Mouse (Mus musculus): ENCODE measurements around the gene Itgb2l. TPM values are rescaled to one million over a fixed set of nuclear protein-coding genes. Genes with fewer than 3 reads are reported as not detected.

Itgb2l gene
- polyA plus RNA-seq, 1 experiment from 2014 or later: 0.10 TPM

DNA sequence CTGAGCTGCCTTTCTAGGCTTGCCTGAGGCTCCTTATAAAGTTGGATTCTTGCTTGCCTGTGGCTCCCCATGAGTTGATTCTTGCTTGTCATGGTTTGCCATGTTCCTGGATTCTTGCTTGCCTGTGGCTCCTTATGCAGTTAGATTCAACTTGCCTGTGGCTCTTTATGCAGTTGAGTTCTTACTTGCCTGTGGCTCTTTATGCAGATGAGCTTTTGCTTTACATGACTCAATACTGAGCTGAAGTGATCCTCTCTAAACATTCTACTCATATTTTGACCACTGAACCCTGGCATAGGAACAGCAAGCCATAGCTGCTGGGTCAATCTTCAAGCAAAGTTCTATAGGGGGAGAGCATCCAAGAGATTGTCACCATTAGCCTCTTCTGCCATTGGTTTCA, 58.7 kb downstream of the Itgb2l start:
- Histone ChIP-seq H3K36me3 (no peaks in the 10 kb centered on the region), H3K27ac (no peak overlapping the region), H3K4me3 (no peak overlapping the region), H3K4me2 (replicated peaks) (no peak overlapping the region), H3K4me1 (no peaks in the 10 kb centered on the region), H3K9me3 (no peaks in the 10 kb centered on the region), H3K9ac (no peak overlapping the region), H3K27me3 (no peaks in the 10 kb centered on the region)
- no peak for ATAC-seq (ENCODE audit: insufficient number of reproducible peaks, insufficient read depth, low FRiP score, low TSS enrichment)

DNA sequence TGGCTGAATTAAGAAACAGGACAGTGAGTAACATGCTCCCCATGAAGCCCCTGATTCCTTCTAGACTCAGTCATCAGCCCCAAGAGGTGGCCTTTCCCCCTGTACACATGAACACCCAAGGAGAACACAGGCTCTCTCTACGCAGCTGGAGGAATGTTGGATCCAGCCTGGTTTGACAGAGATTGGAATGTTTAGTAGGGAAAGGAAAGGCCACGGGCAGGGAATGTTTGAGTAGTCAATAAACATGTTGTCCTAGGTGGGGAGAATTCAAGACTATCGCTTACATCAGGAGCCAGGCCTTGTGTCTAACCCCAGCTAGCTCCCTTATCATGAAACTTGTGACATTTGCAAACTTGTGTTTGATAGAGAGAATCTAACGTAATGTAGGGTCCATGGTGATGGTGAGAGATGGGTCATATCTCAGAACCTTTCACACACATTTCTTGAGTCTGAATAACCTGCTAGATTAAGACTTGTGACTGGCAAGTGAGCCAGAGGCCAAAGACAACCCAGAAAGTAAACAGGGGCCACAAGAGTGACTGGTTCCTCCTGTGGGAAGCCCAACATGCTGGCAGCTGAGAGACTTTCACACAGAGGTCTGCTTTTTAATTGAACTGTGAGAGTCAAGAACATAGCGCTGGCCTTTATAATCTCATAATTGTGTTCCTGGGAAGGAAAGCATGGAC, 60.8 kb downstream of the Itgb2l start:
- no peak overlapping the region for H3K4me2 ChIP-seq (replicated peaks)
- no peaks in the 10 kb centered on the region for H3K36me3 ChIP-seq
- no peak overlapping the region for H3K27ac ChIP-seq
- no peaks in the 10 kb centered on the region for H3K4me1 ChIP-seq
- H3K9ac ChIP-seq: no peak overlapping the region
- H3K9me3 ChIP-seq: no peaks in the 10 kb centered on the region
- H3K4me3 ChIP-seq: no peak overlapping the region
- no peaks in the 10 kb centered on the region for H3K27me3 ChIP-seq
- 84% methylated on average over 5 of the region's 5 CpGs for WGBS
- no peak for ATAC-seq (ENCODE audit: insufficient number of reproducible peaks, insufficient read depth, low FRiP score, low TSS enrichment)

DNA sequence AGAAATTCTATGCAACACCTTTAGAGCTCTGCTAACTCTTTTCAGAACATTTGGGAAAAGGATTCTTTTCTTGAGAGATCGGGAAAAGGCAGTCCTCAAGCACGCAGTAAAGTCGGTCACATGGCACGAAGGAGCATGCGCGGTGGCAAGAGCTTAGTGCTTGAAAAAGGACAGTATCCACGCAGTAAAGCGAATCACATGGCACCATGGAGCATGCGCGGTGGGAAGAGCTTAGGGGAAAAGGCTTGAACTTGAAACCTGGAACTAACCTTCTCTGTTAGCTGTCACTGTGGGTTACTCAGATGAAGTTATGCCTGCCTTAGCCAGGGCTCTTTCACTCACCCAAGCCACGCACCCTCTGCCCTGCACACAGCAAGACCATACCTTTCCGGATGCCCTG, 62.0 kb downstream of the Itgb2l start:
- 86% methylated on average over 12 of the region's 12 CpGs for WGBS
- Histone ChIP-seq H3K4me2 (replicated peaks) (no peak overlapping the region), H3K4me1 (no peaks in the 10 kb centered on the region), H3K27me3 (no peaks in the 10 kb centered on the region), H3K27ac (no peak overlapping the region), H3K4me3 (no peak overlapping the region), H3K36me3 (no peaks in the 10 kb centered on the region), H3K9ac (no peak overlapping the region), H3K9me3 (no peaks in the 10 kb centered on the region)
- no peak for ATAC-seq (ENCODE audit: insufficient number of reproducible peaks, insufficient read depth, low FRiP score, low TSS enrichment)

DNA sequence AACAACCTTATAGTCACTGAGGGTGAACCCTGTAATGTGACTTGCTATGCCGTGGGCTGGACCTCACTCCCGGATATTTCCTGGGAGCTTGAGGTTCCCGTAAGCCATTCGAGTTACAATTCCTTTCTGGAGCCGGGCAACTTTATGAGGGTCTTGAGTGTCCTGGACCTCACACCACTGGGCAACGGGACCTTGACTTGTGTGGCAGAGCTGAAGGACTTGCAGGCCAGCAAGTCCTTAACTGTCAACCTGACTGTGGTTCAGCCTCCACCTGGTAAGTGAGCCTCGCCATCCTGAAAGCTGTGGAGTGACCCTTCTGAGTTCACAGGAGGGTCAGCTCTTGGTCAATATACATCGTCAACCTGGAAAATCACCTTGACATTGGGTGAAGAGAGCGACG, 65.3 kb downstream of the Itgb2l start:
- H3K4me2 ChIP-seq (replicated peaks): no peak overlapping the region
- no peak overlapping the region for H3K27ac ChIP-seq
- no peaks in the 10 kb centered on the region for H3K36me3 ChIP-seq
- no peaks in the 10 kb centered on the region for H3K27me3 ChIP-seq
- H3K9me3 ChIP-seq: no peaks in the 10 kb centered on the region
- ATAC-seq (ENCODE audit: insufficient number of reproducible peaks, insufficient read depth, low FRiP score, low TSS enrichment): no peak
- H3K4me1 ChIP-seq: no peaks in the 10 kb centered on the region
- no peak overlapping the region for H3K9ac ChIP-seq
- WGBS: 91% methylated on average over 10 of the region's 10 CpGs
- no peak overlapping the region for H3K4me3 ChIP-seq

DNA sequence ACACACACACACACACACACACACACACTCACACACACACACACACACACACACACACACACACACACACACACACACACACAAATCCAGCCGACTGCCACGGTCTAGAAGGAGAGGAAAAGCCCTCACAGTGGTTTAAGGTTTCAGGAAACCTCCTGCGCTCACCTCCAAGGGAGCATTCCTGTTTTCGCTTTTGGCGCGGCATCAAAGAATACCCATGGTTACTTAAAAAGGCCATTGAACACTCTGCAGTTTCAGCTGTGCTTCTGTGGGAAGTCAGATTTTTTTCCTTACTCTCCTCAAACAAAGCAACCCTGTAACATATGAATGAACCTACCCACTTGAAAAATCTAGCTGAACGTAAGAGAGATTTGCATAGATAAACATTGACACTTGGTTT, 67.1 kb downstream of the Itgb2l start:
- no peaks in the 10 kb centered on the region for H3K36me3 ChIP-seq
- H3K4me3 ChIP-seq: no peak overlapping the region
- H3K27me3 ChIP-seq: no peaks in the 10 kb centered on the region
- ATAC-seq (ENCODE audit: insufficient number of reproducible peaks, insufficient read depth, low FRiP score, low TSS enrichment): no peak
- no peaks in the 10 kb centered on the region for H3K9me3 ChIP-seq
- no peak overlapping the region for H3K27ac ChIP-seq
- H3K9ac ChIP-seq: no peak overlapping the region
- no peaks in the 10 kb centered on the region for H3K4me1 ChIP-seq
- WGBS: 11% methylated on average over 7 of the region's 7 CpGs
- 0 out of 2 replicates have a peak overlapping the region, but pooled peaks have one; percentile 7 for H3K4me2 ChIP-seq (replicated peaks)

DNA sequence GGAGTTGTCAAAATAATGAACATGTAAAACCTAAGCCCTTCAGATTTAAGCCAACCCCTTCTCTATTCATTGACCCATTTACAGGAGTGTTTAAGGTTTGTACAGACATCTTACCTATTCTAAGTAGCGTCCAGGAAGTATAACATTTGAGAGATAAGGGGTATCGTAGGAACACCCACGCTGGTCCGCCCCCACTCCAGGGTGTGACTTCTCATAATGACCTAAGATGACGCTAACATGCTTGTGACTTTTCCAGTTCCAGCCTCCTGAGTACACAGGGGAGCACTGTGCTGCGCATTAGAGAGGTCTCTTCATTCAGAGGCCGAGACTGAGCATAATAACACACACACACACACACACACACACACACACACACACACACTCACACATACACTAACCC, 67.9 kb downstream of the Itgb2l start:
- Histone ChIP-seq H3K27ac (no peak overlapping the region), H3K27me3 (no peaks in the 10 kb centered on the region), H3K9ac (no peak overlapping the region), H3K4me1 (no peaks in the 10 kb centered on the region), H3K9me3 (no peaks in the 10 kb centered on the region), H3K4me3 (no peak overlapping the region), H3K4me2 (replicated peaks) (no peak overlapping the region), H3K36me3 (no peaks in the 10 kb centered on the region)
- no peak for ATAC-seq (ENCODE audit: insufficient number of reproducible peaks, insufficient read depth, low FRiP score, low TSS enrichment)
- 91% methylated on average over 7 of the region's 7 CpGs for WGBS

DNA sequence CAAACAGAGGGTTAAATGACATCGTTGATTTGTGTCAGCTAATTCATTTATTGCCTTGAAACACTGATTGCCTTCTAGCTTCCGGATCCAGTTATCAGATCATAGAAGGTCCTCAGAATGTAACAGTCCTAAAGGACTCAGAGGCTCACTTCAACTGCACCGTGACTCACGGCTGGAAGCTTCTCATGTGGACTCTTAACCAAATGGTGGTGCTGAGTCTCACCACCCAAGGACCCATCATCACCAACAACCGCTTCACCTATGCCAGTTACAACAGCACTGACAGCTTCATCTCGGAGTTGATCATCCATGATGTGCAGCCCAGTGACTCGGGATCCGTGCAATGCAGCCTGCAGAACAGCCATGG, 70.7 kb downstream of the Itgb2l start:
- no peak for ATAC-seq (ENCODE audit: insufficient number of reproducible peaks, insufficient read depth, low FRiP score, low TSS enrichment)
- no peaks in the 10 kb centered on the region for H3K4me1 ChIP-seq
- H3K36me3 ChIP-seq: no peaks in the 10 kb centered on the region
- H3K27ac ChIP-seq: no peak overlapping the region
- no peaks in the 10 kb centered on the region for H3K27me3 ChIP-seq
- H3K9me3 ChIP-seq: no peaks in the 10 kb centered on the region
- no peak overlapping the region for H3K9ac ChIP-seq
- no peak overlapping the region for H3K4me3 ChIP-seq
- H3K4me2 ChIP-seq (replicated peaks): no peak overlapping the region
- 78% methylated on average over 8 of the region's 8 CpGs for WGBS

Other genes with a start within 250 kb of the Itgb2l start
- 1.7 and 2.7 TPM in 2 replicates for gene Sh3bgr, start 243.2 kb downstream of the Itgb2l start, polyA plus RNA-seq (2016; fragmentation: Nextera tagmentation; extraction: Ambion mirVana)
- 0.69 and 0.88 TPM in 2 replicates for gene B3galt5, start 207.8 kb downstream of the Itgb2l start, polyA plus RNA-seq (2016; fragmentation: Nextera tagmentation; extraction: Ambion mirVana)
- 15.9 and 19.6 TPM in 2 replicates for gene Pcp4, start 24.0 kb upstream of the Itgb2l start, polyA plus RNA-seq (2016; fragmentation: Nextera tagmentation; extraction: Ambion mirVana)

All from embryonic facial prominence, embryonic 12.5 days (tissue).